Mouse (Mus musculus) left cerebral cortex, postnatal 10 days (tissue): ENCODE measurements around the gene Celf6. TPM values are rescaled to one million over a fixed set of nuclear protein-coding genes. Genes with fewer than 3 reads are reported as not detected.

Experiments
- DNase-seq, 2 experiments: peaks; one replicate each; pipeline ENCODE4 v3.0.0; 2021 to 2022; ENCODE audit warnings: low spot score in 2 of 2, mixed read lengths in 1 of 2; ENCODE audit errors: extremely low spot score in 1 of 2
- intact Hi-C: fragments of 180-260 bp; cut with DNase I; formaldehyde crosslinking; loops from one replicate; pipeline ENCODE4 v1.15.1; 2025
- total RNA-seq, 2 experiments: library from RNA; stranded (reverse); gene quantifications; 2 replicates each; pipeline ENCODE4 v1.2.3; 2021

Gene Celf6
- total RNA-seq, 2 experiments from 2014 or later: 37.5 to 40.1 TPM

- DNase-seq: no peak
- intact Hi-C loops: no loop called here
These were observed 316 bp upstream of the Celf6 start for GRCm38 (mm10) chr9:59577401-59577800.

GRCm38 (mm10) chr9:59578505-59578867 is 769 bp downstream of the Celf6 start:
- intact Hi-C loops: no loop called here
- DNase-seq: no peak

GRCm38 (mm10) chr9:59584871-59585308 is 7.2 kb downstream of the Celf6 start:
- peak; percentile 84 to 85 for DNase-seq
- intact Hi-C loops: no loop called here

- intact Hi-C loops: no loop called here
- peak in 1 of 2 experiments; percentile 41 for DNase-seq
These were observed 10.5 kb downstream of the Celf6 start for GRCm38 (mm10) chr9:59588252-59588651.

- DNase-seq: peak; percentile 72 to 89
- intact Hi-C loops: no loop called here
These were observed 11.3 kb downstream of the Celf6 start for GRCm38 (mm10) chr9:59588710-59589671.

- peak in 1 of 2 experiments; percentile 31 for DNase-seq
- intact Hi-C loops: no loop called here
These were observed 12.2 kb downstream of the Celf6 start for GRCm38 (mm10) chr9:59589703-59590439.

- intact Hi-C loops: no loop called here
- DNase-seq: no peak
These were observed 23.9 kb downstream of the Celf6 start for GRCm38 (mm10) chr9:59601661-59602060.

- intact Hi-C loops: no loop called here
- no peak for DNase-seq
These were observed 28.2 kb downstream of the Celf6 start for GRCm38 (mm10) chr9:59605967-59606366.

- intact Hi-C loops: no loop called here
- DNase-seq: no peak
These were observed 33.2 kb downstream of the Celf6 start for GRCm38 (mm10) chr9:59610950-59611349.

GRCm38 (mm10) chr9:59615797-59616196 is 38.1 kb downstream of the Celf6 start:
- no peak for DNase-seq
- intact Hi-C loops: loop anchor here (5.0 kb wide), 1 partner anchor 37 kb away; no protein-coding TSS in a partner anchor

GRCm38 (mm10) chr9:59616622-59617306 is 39.0 kb downstream of the Celf6 start, which contains the start of gene Parp6:
TSS of gene Parp6 (plus strand) at chr9:59617284.
- DNase-seq: peak; percentile 99 to 100
- intact Hi-C loops: loop anchor here (5.0 kb wide), 1 partner anchor 36 kb away; no protein-coding TSS in a partner anchor

GRCm38 (mm10) chr9:59617307-59617973 is 39.7 kb downstream of the Celf6 start:
- intact Hi-C loops: loop anchor here (5.0 kb wide), 1 partner anchor 35 kb away; no protein-coding TSS in a partner anchor
- DNase-seq: peak in 1 of 2 experiments; percentile 11

- intact Hi-C loops: no loop called here
These were observed 60.7 kb downstream of the Celf6 start for GRCm38 (mm10) chr9:59638372-59638771.

GRCm38 (mm10) chr9:59639936-59640335 is 62.2 kb downstream of the Celf6 start:
- no peak for DNase-seq
- intact Hi-C loops: loop anchor here (10.0 kb wide), 1 partner anchor 225 kb away; no protein-coding TSS in a partner anchor

More at GRCm38 (mm10) chr9:59638372-59638771, 60.7 kb downstream of the Celf6 start:
- no peak for DNase-seq

- no peak for DNase-seq
- intact Hi-C loops: loop anchor here (10.0 kb wide), 1 partner anchor 223 kb away; no protein-coding TSS in a partner anchor
These were observed 63.6 kb downstream of the Celf6 start for GRCm38 (mm10) chr9:59641320-59641719.

- no peak for DNase-seq
These were observed 72.2 kb downstream of the Celf6 start for GRCm38 (mm10) chr9:59649911-59650310.

GRCm38 (mm10) chr9:59653371-59653770 is 75.7 kb downstream of the Celf6 start:
- no peak for DNase-seq
- intact Hi-C loops: loop anchor here (5.0 kb wide), 1 partner anchor 36 kb away; the partner anchor contains the start of gene Parp6

More at GRCm38 (mm10) chr9:59649911-59650310, 72.2 kb downstream of the Celf6 start:
- intact Hi-C loops: loop anchor here (5.0 to 10.0 kb wide), 2 partner anchors 33 to 215 kb away; partner anchors contain the start of gene Parp6
